Mouse (Mus musculus) myocyte (in vitro differentiated cells): ENCODE results near the gene Aen.

ENCODE experiments used
- E2F4 ChIP-seq: IDR thresholded peaks from one replicate; pipeline ENCODE4 v1.6.1; 2011; ENCODE audit warnings: mild to moderate bottlenecking, control low read depth, moderate library complexity; ENCODE audit not compliant: insufficient read depth
- MYOD1 ChIP-seq, 3 experiments: IDR thresholded peaks; one replicate each; pipeline ENCODE4 v1.6.1; 2011; ENCODE audit warnings: control low read depth in 2 of 3, low read depth in 2 of 3, mild to moderate bottlenecking in 2 of 3, moderate library complexity in 1 of 3; ENCODE audit not compliant: insufficient read length in 2 of 3, control insufficient read depth in 1 of 3
- POLR2A ChIP-seq: IDR thresholded peaks from one replicate; pipeline ENCODE4 v1.6.1; 2011; ENCODE audit warnings: low read depth, mild to moderate bottlenecking, control low read depth, moderate library complexity; ENCODE audit not compliant: insufficient read length

- TF ChIP-seq MYOD1 (IDR thresholded peaks at IDR 0.05; ENCODE audit: control insufficient read depth in 1 of 3, insufficient read length in 2 of 3, low read depth in 2 of 3) (no peak), POLR2A (no peak), E2F4 (no peak)
Observed at GRCm38 (mm10) chr7:78846066-78846716, 49.5 kb upstream of the Aen start.
